20 mouse cellular contexts compared by ENCODE assay signal in genomic region chr16:87714550-87714949, GRCm38 (mm10).
"Had no signal": no experiment of that assay in that cellular context is flagged by ENCODE, and none has a peak within 500 bp of the region (broad histone marks: within the 10 kb centered on the region; RNA-seq: fewer than 3 reads in every experiment).

No protein-coding gene starts in this region.

- H3K4me2 ChIP-seq: limb, embryonic 13.5 days; lung, embryonic 15.5 days; midbrain, embryonic 12.5 days; neural tube, embryonic 12.5 days; neural tube, embryonic 15.5 days had no signal

- H3K36me3 ChIP-seq: lung, embryonic 15.5 days had no signal

- H3K27ac ChIP-seq: kidney, postnatal 0 days; layer of hippocampus, adult 2 months; limb, embryonic 10.5 days; limb, embryonic 13.5 days; macrophage; midbrain, embryonic 12.5 days; neural tube, embryonic 12.5 days; neural tube, embryonic 15.5 days; stomach, postnatal 0 days had no signal

- H3K4me3 ChIP-seq: layer of hippocampus, adult 2 months; limb, embryonic 10.5 days; limb, embryonic 13.5 days; lung, embryonic 15.5 days; midbrain, embryonic 12.5 days; neural tube, embryonic 12.5 days; neural tube, embryonic 15.5 days had no signal

- H3K9ac ChIP-seq: limb, embryonic 13.5 days; lung, embryonic 15.5 days; midbrain, embryonic 12.5 days; neural tube, embryonic 12.5 days; neural tube, embryonic 15.5 days had no signal

- H3K4me1 ChIP-seq: neural tube, embryonic 12.5 days had no signal

- ATAC-seq: intestine, postnatal 0 days had no signal

- H3K27me3 ChIP-seq: limb, embryonic 13.5 days; lung, embryonic 15.5 days; midbrain, embryonic 12.5 days; neural tube, embryonic 12.5 days; neural tube, embryonic 15.5 days had no signal

- DNase-seq: kidney, adult 2 months; layer of hippocampus, adult 9-11 months; lung, postnatal 14 days; right cerebral cortex, adult 18-20 months; right cerebral cortex, postnatal 14 days; right cerebral cortex, postnatal 4 days; thymus, adult 2 months; thymus, postnatal 14 days; thymus, postnatal 4 days had no signal

- H3K9me3 ChIP-seq: limb, embryonic 10.5 days; limb, embryonic 13.5 days; lung, embryonic 15.5 days; midbrain, embryonic 12.5 days; neural tube, embryonic 12.5 days; neural tube, embryonic 15.5 days had no signal
